Mouse (Mus musculus) bone marrow macrophage, adult 2 months (primary cell): ENCODE results near the gene Jph4. TPM values are rescaled to one million over a fixed set of nuclear protein-coding genes. Genes with fewer than 3 reads are reported as not detected.

ENCODE experiments used
- H3K27ac ChIP-seq: 2 replicates; pipeline ENCODE4 v1.5.1; 2012; ENCODE audit warnings: low read depth, low read length; ENCODE audit not compliant: insufficient read depth
- H3K4me1 ChIP-seq: 2 replicates; pipeline ENCODE4 v1.6.1; 2012; ENCODE audit warnings: low read length; ENCODE audit not compliant: control insufficient read depth, insufficient read depth
- H3K4me3 ChIP-seq: 2 replicates; pipeline ENCODE4 v1.5.1; 2012; ENCODE audit warnings: mild to moderate bottlenecking, low read length, moderate library complexity; ENCODE audit not compliant: insufficient read depth
- CTCF ChIP-seq: IDR thresholded peaks from 2 replicates; pipeline ENCODE4 v1.5.1; 2012; ENCODE audit warnings: low read depth, mild to moderate bottlenecking, low read length, moderate library complexity
- POLR2A ChIP-seq: IDR thresholded peaks from 2 replicates; pipeline ENCODE4 v1.6.1; 2012; ENCODE audit warnings: mild to moderate bottlenecking, low read depth, low read length, borderline replicate concordance
- polyA plus RNA-seq: library from polyadenylated mRNA; stranded (reverse); fragments of >200 nt; gene quantifications from 2 replicates; pipeline ENCODE4 v1.2.4, GENCODE M21; 2012; ENCODE audit not compliant: missing spikeins, insufficient read depth, insufficient read length

The Jph4 gene
- polyA plus RNA-seq, 1 experiment = not detected

GRCm38 (mm10) chr14:55085324-55086008 lies 31.3 kb downstream of the Jph4 start:
- Histone ChIP-seq H3K4me3 (no peak overlapping the region), H3K4me1 (peaks cover 31% of the 10 kb centered on the region), H3K27ac (no peak overlapping the region)
- TF ChIP-seq CTCF (no peak), POLR2A (no peak)

GRCm38 (mm10) chr14:55083481-55083880 lies 33.3 kb downstream of the Jph4 start:
- H3K4me3 ChIP-seq = no peak overlapping the region

GRCm38 (mm10) chr14:55081105-55081504 lies 35.6 kb downstream of the Jph4 start:
- TF ChIP-seq POLR2A = no peak
- peaks cover 13% of the 10 kb centered on the region for H3K4me1 ChIP-seq
- H3K4me3 ChIP-seq = no peak overlapping the region
- H3K27ac ChIP-seq = no peak overlapping the region

More at GRCm38 (mm10) chr14:55083481-55083880, 33.3 kb downstream of the Jph4 start:
- peaks cover 14% of the 10 kb centered on the region for H3K4me1 ChIP-seq
- no peak for TF ChIP-seq POLR2A
- no peak for TF ChIP-seq CTCF
- no peak overlapping the region for H3K27ac ChIP-seq

GRCm38 (mm10) chr14:55079214-55079970 lies 37.3 kb downstream of the Jph4 start:
- TF ChIP-seq POLR2A (no peak), CTCF (peak; percentile 96)
- no peak overlapping the region for H3K27ac ChIP-seq
- H3K4me3 ChIP-seq = no peak overlapping the region
- H3K4me1 ChIP-seq = no peaks in the 10 kb centered on the region; the same call in 1 of the 2 replicates

GRCm38 (mm10) chr14:55078366-55078989 lies 38.3 kb downstream of the Jph4 start:
- no peak for TF ChIP-seq CTCF
- no peak for TF ChIP-seq POLR2A
- no peak overlapping the region for H3K4me3 ChIP-seq
- no peak overlapping the region for H3K27ac ChIP-seq
- no peaks in the 10 kb centered on the region; the same call in 1 of the 2 replicates for H3K4me1 ChIP-seq

- no peaks in the 10 kb centered on the region; the same call in 1 of the 2 replicates for H3K4me1 ChIP-seq
- no peak overlapping the region for H3K4me3 ChIP-seq
- H3K27ac ChIP-seq = no peak overlapping the region
- TF ChIP-seq CTCF (no peak), POLR2A (no peak)
Observed at GRCm38 (mm10) chr14:55077481-55078365, 39.0 kb downstream of the Jph4 start.

GRCm38 (mm10) chr14:55076956-55077355 lies 39.8 kb downstream of the Jph4 start:
- TF ChIP-seq CTCF = no peak
- TF ChIP-seq POLR2A = no peak
- Histone ChIP-seq H3K4me3 (no peak overlapping the region), H3K27ac (no peak overlapping the region), H3K4me1 (no peaks in the 10 kb centered on the region; the same call in 1 of the 2 replicates)

GRCm38 (mm10) chr14:55076224-55076623 lies 40.5 kb downstream of the Jph4 start:
- no peak for TF ChIP-seq POLR2A
- TF ChIP-seq CTCF = no peak
- H3K4me3 ChIP-seq = no peak overlapping the region
- no peak overlapping the region for H3K27ac ChIP-seq
- H3K4me1 ChIP-seq = no peaks in the 10 kb centered on the region; the same call in 1 of the 2 replicates

GRCm38 (mm10) chr14:55074416-55074815 lies 42.3 kb downstream of the Jph4 start:
- no peak for TF ChIP-seq POLR2A
- no peaks in the 10 kb centered on the region; the same call in 1 of the 2 replicates for H3K4me1 ChIP-seq
- no peak overlapping the region for H3K4me3 ChIP-seq
- no peak overlapping the region for H3K27ac ChIP-seq
